Mouse (Mus musculus): ENCODE measurements around the gene Hdac10. TPM values are rescaled to one million over a fixed set of nuclear protein-coding genes. Genes with fewer than 3 reads are reported as not detected.

The Hdac10 gene
- total and polyA plus RNA-seq, 3 experiments, result 23.3 to 26.6 TPM; not detected in 1

DNA sequence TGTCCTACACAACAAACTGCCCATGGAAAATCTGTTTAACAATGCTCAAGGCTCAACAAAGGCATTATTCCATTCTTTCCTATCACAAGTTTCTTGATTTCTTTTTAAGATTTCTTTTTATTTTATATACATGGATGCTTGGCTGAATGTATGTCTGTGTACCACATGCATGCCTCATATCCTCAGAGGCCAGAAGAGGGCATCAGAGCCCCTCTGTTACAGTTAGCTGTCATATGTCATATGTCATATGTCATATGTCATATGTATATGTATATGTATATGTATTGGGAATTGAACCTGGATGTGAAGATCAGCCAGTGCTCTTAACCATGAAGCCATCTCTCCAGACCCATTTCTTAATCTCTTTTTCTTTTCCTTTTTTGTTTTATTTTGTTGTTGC lies 10.5 kb downstream of the Hdac10 start:
- H3K27me3 ChIP-seq (ENCODE audit: control insufficient read depth in 1 of 2, insufficient read depth in 2 of 2, low read length in 2 of 2), result no peaks in the 10 kb centered on the region
- no peak overlapping the region for H3K9ac ChIP-seq (ENCODE audit: control insufficient read depth, low read depth, low read length, poor library complexity, severe bottlenecking)
- no peak overlapping the region for H3K27ac ChIP-seq (ENCODE audit: control insufficient read depth, low read depth, low read length)
- H3K9me3 ChIP-seq (replicated peaks; ENCODE audit: insufficient read depth, low read length), result no peaks in the 10 kb centered on the region
- peaks cover 0 to 13% of the 10 kb centered on the region in 2 experiments; a peak in 3 of 4 replicates for H3K4me1 ChIP-seq (ENCODE audit: control insufficient read depth in 1 of 2, insufficient read depth in 2 of 2, low read length in 2 of 2)
- H3K4me3 ChIP-seq (ENCODE audit: control insufficient read depth in 1 of 2, insufficient read depth in 1 of 2, low read depth in 2 of 2, low read length in 2 of 2), result no peak overlapping the region
- peaks cover 36% of the 10 kb centered on the region for H3K79me2 ChIP-seq (ENCODE audit: control insufficient read depth, insufficient read depth, low read length, poor library complexity)
- peak; percentile 41 for DNase-seq (ENCODE audit: low read depth, low spot score)
- H3K36me3 ChIP-seq (ENCODE audit: control insufficient read depth in 1 of 2, insufficient read depth in 2 of 2, low read length in 2 of 2), result peaks cover 1 to 16% of the 10 kb centered on the region in 2 experiments
- TF ChIP-seq CTCF (IDR thresholded peaks at IDR 0.05 in 2 of 3, conservative IDR thresholded peaks at IDR 0.05 in 1 of 3; ENCODE audit: control insufficient read depth in 1 of 3, insufficient read depth in 1 of 3, low read depth in 2 of 3, low read length in 3 of 3, poor library complexity in 1 of 3, severe bottlenecking in 1 of 3) (peak in 2 of 3 experiments; percentile 41 to 51; a peak in 4 of 6 replicates), RAD21 (IDR thresholded peaks at IDR 0.05; ENCODE audit: low read depth, low read length) (peak; percentile 43), ZC3H11A (IDR thresholded peaks at IDR 0.05; ENCODE audit: low read depth, low read length) (peak; percentile 31), TAL1 (IDR thresholded peaks at IDR 0.05; ENCODE audit: low read length) (no peak), SMC3 (IDR thresholded peaks at IDR 0.05; ENCODE audit: low read depth, low read length) (peak; percentile 44), SIN3A (IDR thresholded peaks at IDR 0.05; ENCODE audit: low read length) (peak; percentile 23; the same call in 1 of the 2 replicates)

DNA sequence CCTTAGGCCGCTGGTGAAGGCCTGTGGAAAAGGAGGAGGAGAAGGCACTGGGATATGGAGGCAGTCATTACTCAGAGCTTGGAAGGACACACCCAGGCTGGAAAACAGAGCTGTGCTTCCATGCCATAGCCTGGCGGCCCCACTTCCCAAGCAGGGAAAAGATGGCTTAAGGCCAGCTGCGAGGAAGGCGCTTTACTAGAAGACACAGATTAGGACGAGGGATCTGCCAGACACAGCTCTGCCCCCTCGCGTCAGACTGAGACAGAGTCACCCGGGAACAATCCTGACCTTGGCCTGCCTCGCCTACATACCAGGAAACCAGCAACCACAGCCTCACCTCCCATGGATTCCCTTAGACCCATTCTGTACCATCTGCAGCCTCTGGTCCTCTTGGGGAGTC lies 18.4 kb downstream of the Hdac10 start:
- no peak for DNase-seq (ENCODE audit: low read depth, low spot score)
- H3K27me3 ChIP-seq (ENCODE audit: control insufficient read depth in 1 of 2, insufficient read depth in 2 of 2, low read length in 2 of 2), result no peaks in the 10 kb centered on the region
- H3K4me1 ChIP-seq (ENCODE audit: control insufficient read depth in 1 of 2, insufficient read depth in 2 of 2, low read length in 2 of 2), result peaks cover 0 to 2% of the 10 kb centered on the region in 2 experiments; a peak in 1 of 4 replicates
- H3K9me3 ChIP-seq (replicated peaks; ENCODE audit: insufficient read depth, low read length), result no peaks in the 10 kb centered on the region
- H3K36me3 ChIP-seq (ENCODE audit: control insufficient read depth in 1 of 2, insufficient read depth in 2 of 2, low read length in 2 of 2), result peaks cover 2 to 4% of the 10 kb centered on the region in 2 experiments; a peak in 3 of 4 replicates
- no peaks in the 10 kb centered on the region for H3K79me2 ChIP-seq (ENCODE audit: control insufficient read depth, insufficient read depth, low read length, poor library complexity)
- H3K4me3 ChIP-seq (ENCODE audit: control insufficient read depth in 1 of 2, insufficient read depth in 1 of 2, low read depth in 2 of 2, low read length in 2 of 2), result no peak overlapping the region
- H3K9ac ChIP-seq (ENCODE audit: control insufficient read depth, low read depth, low read length, poor library complexity, severe bottlenecking), result no peak overlapping the region
- TF ChIP-seq ZNF384 (IDR thresholded peaks at IDR 0.05; ENCODE audit: low read depth, low read length) (no peak), MAX (IDR thresholded peaks at IDR 0.05; ENCODE audit: low read length) (no peak), POLR2A (IDR thresholded peaks at IDR 0.05; ENCODE audit: control insufficient read depth in 1 of 2, insufficient read depth in 1 of 2, low read depth in 1 of 2, low read length in 2 of 2, poor library complexity in 1 of 2) (no peak), NELFE (IDR thresholded peaks at IDR 0.05; ENCODE audit: low read depth, low read length) (no peak), RCOR1 (IDR thresholded peaks at IDR 0.05; ENCODE audit: low read depth, low read length) (no peak)
- no peak overlapping the region for H3K27ac ChIP-seq (ENCODE audit: control insufficient read depth, low read depth, low read length)

DNA sequence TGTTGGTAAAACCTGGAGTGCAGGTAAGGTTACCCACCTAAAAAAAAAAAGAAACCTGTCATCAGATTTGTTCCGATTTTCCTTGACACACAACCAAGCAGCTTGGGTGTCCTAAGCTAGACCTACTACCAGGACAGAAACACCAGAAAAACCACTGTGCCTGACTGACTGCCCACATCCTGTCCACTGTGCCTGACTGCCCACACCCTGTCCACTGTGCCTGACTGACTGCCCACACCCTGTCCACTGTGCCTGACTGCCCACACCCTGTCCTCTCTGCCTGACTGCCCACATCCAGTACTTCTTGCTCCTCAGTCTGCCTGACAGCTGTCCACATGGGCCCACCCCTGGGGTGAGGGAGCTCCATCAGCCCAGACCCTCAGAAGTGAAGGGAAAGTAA lies 21.5 kb downstream of the Hdac10 start:
- TF ChIP-seq MYB (IDR thresholded peaks at IDR 0.05; ENCODE audit: low read depth, low read length) (no peak), CHD2 (IDR thresholded peaks at IDR 0.05; ENCODE audit: low read length) (no peak), ELF1 (IDR thresholded peaks at IDR 0.05; ENCODE audit: low read depth, low read length) (no peak), SIN3A (IDR thresholded peaks at IDR 0.05; ENCODE audit: low read length) (no peak), MAZ (IDR thresholded peaks at IDR 0.05; ENCODE audit: low read depth, low read length) (no peak), MEF2A (IDR thresholded peaks at IDR 0.05; ENCODE audit: extremely low read depth, insufficient replicate concordance, low read depth, low read length, poor library complexity, severe bottlenecking) (no peak), GABPA (IDR thresholded peaks at IDR 0.05; ENCODE audit: low read depth, low read length) (no peak), MAFK (IDR thresholded peaks at IDR 0.05; ENCODE audit: borderline replicate concordance, low read depth, low read length) (no peak), POLR2A (IDR thresholded peaks at IDR 0.05; ENCODE audit: control insufficient read depth in 1 of 2, insufficient read depth in 1 of 2, low read depth in 1 of 2, low read length in 2 of 2, poor library complexity in 1 of 2) (no peak), ZMIZ1 (IDR thresholded peaks at IDR 0.05; ENCODE audit: low read depth, low read length) (no peak), NRF1 (IDR thresholded peaks at IDR 0.05; ENCODE audit: insufficient read depth, low read depth, low read length, poor library complexity, severe bottlenecking) (no peak), TAL1 (IDR thresholded peaks at IDR 0.05; ENCODE audit: low read length) (no peak), POLR2AphosphoS2 (IDR thresholded peaks at IDR 0.05; ENCODE audit: low read length) (no peak), KAT2A (conservative IDR thresholded peaks at IDR 0.05; ENCODE audit: low read depth, low read length) (no peak), CHD1 (IDR thresholded peaks at IDR 0.05; ENCODE audit: low read depth, low read length) (no peak), TCF12 (IDR thresholded peaks at IDR 0.05; ENCODE audit: low read depth, low read length) (no peak), MAX (IDR thresholded peaks at IDR 0.05; ENCODE audit: low read length) (no peak), POLR2AphosphoS5 (IDR thresholded peaks at IDR 0.05; ENCODE audit: borderline replicate concordance, low read depth, low read length) (no peak)
- Histone ChIP-seq H3K27me3 (ENCODE audit: control insufficient read depth in 1 of 2, insufficient read depth in 2 of 2, low read length in 2 of 2) (no peaks in the 10 kb centered on the region), H3K4me3 (ENCODE audit: control insufficient read depth in 1 of 2, insufficient read depth in 1 of 2, low read depth in 2 of 2, low read length in 2 of 2) (no peak overlapping the region)

More for the DNA sequence above, 21.5 kb downstream of the Hdac10 start:
- H3K9me3 ChIP-seq (replicated peaks; ENCODE audit: insufficient read depth, low read length), result no peaks in the 10 kb centered on the region
- no peak overlapping the region for H3K9ac ChIP-seq (ENCODE audit: control insufficient read depth, low read depth, low read length, poor library complexity, severe bottlenecking)
- no peak overlapping the region for H3K27ac ChIP-seq (ENCODE audit: control insufficient read depth, low read depth, low read length)
- H3K79me2 ChIP-seq (ENCODE audit: control insufficient read depth, insufficient read depth, low read length, poor library complexity), result no peaks in the 10 kb centered on the region
- H3K4me1 ChIP-seq (ENCODE audit: control insufficient read depth in 1 of 2, insufficient read depth in 2 of 2, low read length in 2 of 2), result no peaks in the 10 kb centered on the region
- no peak for DNase-seq (ENCODE audit: low read depth, low spot score)
- peaks cover 0 to 4% of the 10 kb centered on the region in 2 experiments; a peak in 2 of 4 replicates for H3K36me3 ChIP-seq (ENCODE audit: control insufficient read depth in 1 of 2, insufficient read depth in 2 of 2, low read length in 2 of 2)
